Mouse (Mus musculus): Measurements from ENCODE around the gene Scn10a. TPM values are rescaled to one million over a fixed set of nuclear protein-coding genes. Genes with fewer than 3 reads are reported as not detected.
A peak's percentile ranks its signal among the peaks of the same experiment; 100 is the strongest.

Scn10a gene
- total RNA-seq, 2 experiments from 2014 or later = not detected

DNA sequence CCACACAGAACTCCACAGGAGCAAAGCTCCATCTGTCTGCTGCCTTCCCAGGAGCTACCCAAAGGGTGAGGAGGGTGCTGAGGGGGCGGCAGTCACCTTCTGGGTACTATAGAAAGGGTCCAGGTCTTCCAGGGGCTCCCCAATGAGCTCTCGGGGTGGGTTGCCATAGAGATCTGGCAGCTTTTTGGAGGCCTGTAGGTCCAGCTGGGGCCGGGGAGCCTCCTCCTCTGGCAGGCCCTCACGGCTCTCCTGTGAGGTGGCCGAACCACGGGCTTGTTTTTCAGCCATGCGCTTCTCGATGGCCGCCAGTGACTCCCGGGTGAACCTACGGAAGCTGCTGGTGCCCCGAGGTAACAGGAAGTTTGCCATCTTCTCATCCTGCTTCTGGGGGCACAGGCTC lies 156.9 kb downstream of the Scn10a start:
- Histone ChIP-seq H3K27ac (no peak overlapping the region), H3K4me3 (no peak overlapping the region)
- TF ChIP-seq CTCF (IDR thresholded peaks at IDR 0.05) = no peak
- intact Hi-C loops (cut with DNase I) = loop anchor here (5.0 kb wide), 1 partner anchor 85 kb away; no protein-coding TSS in a partner anchor
- DNase-seq = no peak

DNA sequence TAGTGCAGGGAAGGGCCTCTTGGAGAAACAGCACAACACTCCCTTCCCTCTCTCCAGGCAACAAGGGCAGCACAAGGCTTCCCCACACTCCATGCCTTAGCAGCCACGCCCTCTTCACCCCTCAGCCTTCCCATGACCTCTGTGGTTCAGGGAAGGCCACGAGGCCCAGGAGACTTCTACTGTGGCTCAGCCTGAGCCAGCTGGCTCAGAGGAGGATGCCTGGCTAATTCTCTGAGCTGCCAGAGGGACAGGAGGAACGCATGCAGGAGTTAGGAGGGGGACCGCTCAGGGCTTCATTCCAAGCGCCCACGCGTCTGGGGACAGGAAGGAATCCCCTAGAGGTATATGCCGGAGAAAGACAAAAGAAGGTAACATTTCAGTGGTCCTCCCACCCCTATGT lies 157.4 kb downstream of the Scn10a start:
- DNase-seq = peak; percentile 58
- Histone ChIP-seq H3K4me3 (no peak overlapping the region), H3K27ac (no peak overlapping the region)
- intact Hi-C loops (cut with DNase I) = loop anchor here (5.0 kb wide), 1 partner anchor 84 kb away; no protein-coding TSS in a partner anchor
- no peak for TF ChIP-seq CTCF (IDR thresholded peaks at IDR 0.05)

DNA sequence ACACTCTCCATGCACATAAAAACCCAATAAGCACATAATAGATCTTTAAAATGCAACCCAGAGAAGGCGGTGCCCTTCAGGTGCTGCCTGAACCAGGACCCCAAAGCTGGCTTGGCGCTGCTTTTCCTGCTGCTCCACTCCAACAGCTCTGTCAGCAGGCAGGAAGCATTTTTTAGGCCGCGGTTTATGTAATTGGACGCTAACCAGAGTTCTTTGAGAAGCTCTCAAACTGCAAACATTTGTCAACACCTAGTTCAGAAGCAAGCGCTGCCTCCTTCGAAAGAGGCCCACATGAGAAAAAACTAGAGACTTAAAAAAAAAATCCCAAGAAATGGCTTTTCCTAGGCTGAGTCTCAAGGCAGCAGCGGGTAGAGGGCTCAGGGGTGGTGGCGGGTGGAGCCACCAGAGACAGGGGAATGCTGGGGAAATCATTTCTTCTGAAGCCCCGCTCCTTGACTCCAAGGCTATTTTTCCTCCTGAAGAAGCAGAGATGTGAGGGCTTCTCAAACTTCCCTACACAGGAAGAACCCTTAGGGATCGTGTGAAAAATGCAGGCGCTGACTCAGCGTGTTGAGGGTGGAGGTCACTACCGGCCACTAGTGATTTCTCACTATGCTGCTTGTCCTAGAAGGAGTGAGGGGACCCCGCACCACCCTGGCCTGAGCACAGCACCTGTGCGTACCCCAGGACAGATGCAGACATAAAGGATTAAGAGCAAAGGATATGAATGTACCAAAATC lies 159.4 kb downstream of the Scn10a start:
- no peak for DNase-seq
- Histone ChIP-seq H3K4me3 (no peak overlapping the region), H3K27ac (no peak overlapping the region)
- intact Hi-C loops (cut with DNase I) = loop anchor here (5.0 kb wide), 1 partner anchor 82 kb away; no protein-coding TSS in a partner anchor
- TF ChIP-seq CTCF (IDR thresholded peaks at IDR 0.05) = no peak

Other genes with a start within 250 kb of the Scn10a start
- gene Scn5a, start 140.3 kb downstream of the Scn10a start, total RNA-seq (2021) = under 1 TPM; 0.05 to 0.36 TPM
- not detected for gene Scn11a, start 106.1 kb upstream of the Scn10a start, total RNA-seq (2021)
- 10 to 100 TPM; 14.3 to 15.9 TPM for gene Wdr48, start 175.6 kb upstream of the Scn10a start, total RNA-seq (2021)
- gene Gorasp1, start 218.2 kb upstream of the Scn10a start, total RNA-seq (2021) = 10 to 100 TPM; 20.5 to 21.4 TPM
- gene Ttc21a, start 218.3 kb upstream of the Scn10a start, total RNA-seq (2021) = not detected